In genomic region chr4:153514071-153514470, GRCm38 (mm10) we compare ENCODE assay signal across 19 mouse cellular contexts. TPM values are rescaled to one million over a fixed set of nuclear protein-coding genes. Genes with fewer than 3 reads are reported as not detected.
"Had no signal": no experiment of that assay in that cellular context is flagged by ENCODE, and none has a peak within 500 bp of the region (broad histone marks: within the 10 kb centered on the region; RNA-seq: fewer than 3 reads in every experiment).

No protein-coding gene starts in this region.

- DNase-seq: kidney, adult 2 months; kidney, postnatal 10 days; kidney, postnatal 36 days; left cerebral cortex, postnatal 4 days; liver, embryonic 13.5 days; lung, adult 2 months; lung, postnatal 14 days; lung, postnatal 4 days; right cerebral cortex, adult 18-20 months; right cerebral cortex, postnatal 14 days; right cerebral cortex, postnatal 4 days; thymus, adult 2 months; thymus, postnatal 14 days; thymus, postnatal 4 days had no signal

RNA-seq across cellular contexts. Expression of gene Ajap1, which starts 31.5 kb away (rescaled TPM):
- total RNA-seq: liver, adult 2 months; megakaryocyte progenitor cell, adult 5-6 weeks; monocyte, adult 5-6 weeks; neutrophil, adult 5-6 weeks had no signal
- polyA plus RNA-seq: myocyte had no signal
